Mouse (Mus musculus) liver, embryonic 14.5 days (tissue): ENCODE results near the gene Pih1d2. TPM values are rescaled to one million over a fixed set of nuclear protein-coding genes. Genes with fewer than 3 reads are reported as not detected.
"Not testable (repeated sequence)": the region's sequence is repeated elsewhere in the genome, so short reads cannot be mapped to it uniquely, and the experiment has no call there.

ENCODE experiments used
- ATAC-seq: fragments of 200-750 bp; cut with Nextera tagmentation; 2 replicates; pipeline ENCODE4 v1.8.0; 2017; ENCODE audit warnings: moderate number of reproducible peaks, mild to moderate bottlenecking, moderate library complexity; ENCODE audit not compliant: insufficient read depth
- DNase-seq, 3 experiments: peaks; one replicate each; pipeline ENCODE4 v3.0.0-alpha.2; 2012 to 2013; ENCODE audit warnings: low read depth in 3 of 3, low spot score in 3 of 3
- H3K27ac ChIP-seq: fragments of 300-500 bp; sonication (generic); 2 replicates; pipeline ENCODE4 v1.5.1; 2014; ENCODE audit warnings: moderate library complexity, mild to moderate bottlenecking, control low read depth, inconsistent platforms
- H3K27me3 ChIP-seq: fragments of 300-500 bp; sonication (generic); 2 replicates; pipeline ENCODE4 v1.6.1; 2014; ENCODE audit warnings: mild to moderate bottlenecking, low read length, moderate library complexity; ENCODE audit not compliant: control insufficient read depth, insufficient read depth
- H3K36me3 ChIP-seq: fragments of 300-500 bp; sonication (generic); replicated peaks from 2 replicates; pipeline ENCODE4 v1.6.1; 2014; ENCODE audit warnings: low read depth; ENCODE audit not compliant: control insufficient read depth, insufficient read depth
- H3K4me1 ChIP-seq, 2 experiments: fragments of 200-500 bp in 1 of 2; fragments of 300-500 bp in 1 of 2; sonication (generic) in 1 of 2; replicated peaks; 2 replicates each; pipeline ENCODE4 v1.6.1; 2012 to 2014; ENCODE audit warnings: antibody characterized with exemption in 1 of 2, inconsistent platforms in 1 of 2, low read length in 1 of 2; ENCODE audit not compliant: control insufficient read depth in 2 of 2, insufficient read depth in 2 of 2
- H3K4me2 ChIP-seq: fragments of 300-500 bp; sonication (generic); 2 replicates; pipeline ENCODE4 v1.6.1; 2014; ENCODE audit warnings: low read depth, mild to moderate bottlenecking, control low read depth, moderate library complexity
- H3K4me3 ChIP-seq, 2 experiments: fragments of 200-500 bp in 1 of 2; fragments of 300-500 bp in 1 of 2; sonication (generic) in 1 of 2; 2 replicates each; pipeline ENCODE4 v1.5.1; 2012 to 2014; ENCODE audit warnings: low read depth in 2 of 2, low read length in 2 of 2, mild to moderate bottlenecking in 2 of 2, control low read depth in 1 of 2, inconsistent platforms in 1 of 2, moderate library complexity in 1 of 2; ENCODE audit not compliant: insufficient read depth in 1 of 2
- H3K9ac ChIP-seq: fragments of 300-500 bp; sonication (generic); replicated peaks from 2 replicates; pipeline ENCODE4 v1.6.1; 2014; ENCODE audit warnings: mild to moderate bottlenecking, control low read depth, moderate library complexity
- H3K9me3 ChIP-seq: fragments of 300-500 bp; sonication (generic); 2 replicates; pipeline ENCODE4 v1.6.1; 2016; ENCODE audit warnings: low read length, mixed read lengths; ENCODE audit not compliant: control insufficient read depth
- CTCF ChIP-seq: IDR thresholded peaks from 2 replicates; pipeline ENCODE4 v1.5.1; 2016; ENCODE audit warnings: antibody characterized with exemption, low read depth, control low read depth
- EP300 ChIP-seq: IDR thresholded peaks from 2 replicates; pipeline ENCODE4 v1.6.1; 2016; ENCODE audit warnings: antibody characterized with exemption, low read depth
- WGBS: fragments of 180-500 bp; shearing (Covaris S2); extraction: QIAGEN DNeasy Blood & Tissue Kit; methylation state at CpG from one replicate; pipeline ENCODE4 v1.1.7; 2014; ENCODE audit not compliant: insufficient replicate concordance; 5-methylcytosine and 5-hydroxymethylcytosine counted together
- polyA plus RNA-seq, 2 experiments: library from polyadenylated mRNA; depleted of rRNA in 1 of 2; stranded (reverse) in 1 of 2; unstranded in 1 of 2; fragments of >200 nt; fragmentation: Nextera tagmentation in 1 of 2; extraction: Ambion mirVana in 1 of 2; gene quantifications; 2 replicates each; pipeline versions ENCODE4 v1.2.1 to v1.2.3; 2012 to 2014

Pih1d2 gene
- polyA plus RNA-seq, 2 experiments = 0.56 to 0.78 TPM

DNA sequence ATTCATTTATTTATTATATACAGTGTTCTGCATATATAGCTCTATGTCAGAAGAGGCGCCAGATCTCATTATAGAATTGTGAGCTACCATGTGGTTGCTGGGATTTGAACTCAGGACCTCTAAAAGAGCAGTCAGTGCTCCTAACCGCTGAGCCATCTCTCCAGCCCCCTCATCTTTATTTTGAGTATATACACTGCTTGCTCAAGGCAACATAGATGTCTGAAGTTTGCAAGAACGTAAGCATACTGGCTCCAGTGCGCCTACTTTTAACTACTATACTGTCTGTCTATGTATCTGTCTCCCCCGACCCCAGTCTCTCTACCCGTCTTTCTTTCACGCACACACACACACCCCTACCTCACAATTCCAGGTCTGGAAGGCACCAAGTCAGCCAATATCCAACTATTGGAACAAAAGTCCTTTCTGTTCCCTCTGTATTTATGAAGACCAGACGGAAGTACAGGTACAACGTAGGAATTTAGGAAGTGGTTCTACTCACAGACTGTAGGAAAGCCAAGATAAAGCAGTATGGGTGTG is 741 bp downstream of the Pih1d2 start:
- Histone ChIP-seq H3K9me3 (no peaks in the 10 kb centered on the region), H3K4me3 (peak overlapping the region; percentile 10 to 90; a peak in 2 of 4 replicates), H3K9ac (no peak overlapping the region), H3K27ac (no peak overlapping the region), H3K4me2 (peak overlapping the region; percentile 79), H3K4me1 (peaks cover 3% of the 10 kb centered on the region in 2 experiments; a peak in 3 of 4 replicates), H3K27me3 (no peaks in the 10 kb centered on the region), H3K36me3 (peaks cover 20% of the 10 kb centered on the region)
- ATAC-seq (no peak), DNase-seq (no peak)
- TF ChIP-seq CTCF (no peak), EP300 (no peak)
- WGBS = 55% methylated on average over 9 of the region's 9 CpGs

DNA sequence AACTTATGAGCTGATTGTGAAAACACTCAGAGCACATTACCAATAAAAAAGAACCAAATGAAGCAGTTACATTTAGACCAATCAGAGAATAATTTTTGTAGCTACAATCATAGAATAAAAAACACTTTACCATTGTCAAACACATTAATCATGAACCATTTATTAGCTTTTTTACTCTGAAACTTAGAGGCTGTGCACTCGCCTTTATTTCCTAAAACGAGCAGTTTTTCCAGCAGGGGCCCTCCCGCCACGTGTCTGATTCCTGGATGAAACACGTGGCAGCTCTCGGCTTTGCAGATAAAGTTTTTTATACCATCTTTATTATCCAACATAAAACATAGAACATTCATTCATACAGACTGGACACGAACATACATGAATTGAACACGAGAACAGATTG is 13.8 kb downstream of the Pih1d2 start:
- H3K27me3 ChIP-seq, H3K9me3 ChIP-seq, H3K4me3 ChIP-seq, H3K36me3 ChIP-seq, DNase-seq, H3K27ac ChIP-seq, H3K4me1 ChIP-seq, H3K4me2 ChIP-seq, ATAC-seq, H3K9ac ChIP-seq: not testable (repeated sequence)
- 73% methylated on average over 6 of the region's 8 CpGs for whole genome bisulfite sequencing

DNA sequence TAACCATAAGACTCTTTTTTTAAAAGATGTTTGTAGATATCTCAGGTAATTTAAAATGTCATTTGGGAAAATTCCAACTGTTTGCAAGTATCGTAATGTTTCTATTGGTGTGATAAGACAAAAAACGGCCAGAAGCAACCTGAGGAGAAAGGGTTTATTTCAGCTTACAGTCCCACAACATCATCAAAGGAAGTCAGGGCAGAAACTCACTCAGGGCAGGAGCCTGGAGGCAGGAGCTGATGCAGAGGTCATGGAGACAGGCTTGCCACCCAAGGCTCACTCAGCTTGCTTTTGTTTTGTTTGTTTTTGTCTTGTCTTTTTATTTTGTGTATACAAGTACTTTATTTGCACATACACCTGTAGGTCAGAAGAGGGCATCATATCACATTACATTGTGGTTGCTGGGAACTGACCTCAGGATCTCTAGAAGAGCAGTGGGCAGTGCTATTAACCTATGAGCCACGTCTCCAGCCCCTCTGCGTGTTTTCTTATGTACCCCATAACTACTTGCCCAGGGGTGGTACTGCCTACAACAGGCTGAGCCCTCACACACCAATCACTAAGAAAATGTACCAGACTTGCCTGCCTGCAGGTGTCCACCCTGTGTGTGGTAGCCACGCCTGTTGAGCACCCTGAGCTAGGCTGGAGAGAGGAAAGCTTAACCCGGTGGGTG is 15.0 kb downstream of the Pih1d2 start:
- Histone ChIP-seq H3K4me1 (no peaks in the 10 kb centered on the region; a peak in 1 of 4 replicates), H3K27me3 (no peaks in the 10 kb centered on the region), H3K9ac (no peak overlapping the region), H3K36me3 (peaks cover 13% of the 10 kb centered on the region), H3K4me3 (no peak overlapping the region), H3K27ac (no peak overlapping the region), H3K9me3 (no peaks in the 10 kb centered on the region), H3K4me2 (no peak overlapping the region)
- TF ChIP-seq CTCF = peak; percentile 15; the same call in 1 of the 2 replicates
- no peak for TF ChIP-seq EP300
- WGBS = 69% methylated on average over 6 of the region's 6 CpGs
- DNase-seq (no peak), ATAC-seq (no peak)

DNA sequence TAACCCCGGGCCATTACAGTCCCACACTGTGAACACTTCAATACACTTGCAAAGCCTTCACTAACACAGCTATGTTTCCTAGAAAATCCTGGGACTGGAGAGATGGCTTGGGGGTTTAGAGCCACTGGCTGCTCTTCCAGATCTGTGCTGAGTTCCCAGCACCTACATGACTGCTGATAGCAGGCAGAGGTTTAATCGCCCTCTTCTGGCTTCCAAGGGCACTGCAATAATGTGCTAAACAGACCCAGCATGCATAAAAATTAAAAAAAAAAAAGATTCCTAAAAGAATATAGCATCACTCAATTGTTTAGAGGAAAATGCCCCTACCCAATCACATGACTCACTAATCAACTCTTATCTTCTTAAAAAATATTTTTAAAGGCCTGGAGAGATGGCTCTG is 15.9 kb downstream of the Pih1d2 start:
- DNase-seq (no peak), ATAC-seq (no peak)
- WGBS = 46% methylated on average over 2 of the region's 2 CpGs
- Histone ChIP-seq H3K9ac (no peak overlapping the region), H3K4me2 (no peak overlapping the region), H3K27ac (no peak overlapping the region), H3K4me3 (no peak overlapping the region), H3K4me1 (no peaks in the 10 kb centered on the region; a peak in 1 of 4 replicates), H3K36me3 (peaks cover 15% of the 10 kb centered on the region), H3K9me3 (no peaks in the 10 kb centered on the region), H3K27me3 (no peaks in the 10 kb centered on the region)
- TF ChIP-seq CTCF = peak; percentile 56
- TF ChIP-seq EP300 = no peak

DNA sequence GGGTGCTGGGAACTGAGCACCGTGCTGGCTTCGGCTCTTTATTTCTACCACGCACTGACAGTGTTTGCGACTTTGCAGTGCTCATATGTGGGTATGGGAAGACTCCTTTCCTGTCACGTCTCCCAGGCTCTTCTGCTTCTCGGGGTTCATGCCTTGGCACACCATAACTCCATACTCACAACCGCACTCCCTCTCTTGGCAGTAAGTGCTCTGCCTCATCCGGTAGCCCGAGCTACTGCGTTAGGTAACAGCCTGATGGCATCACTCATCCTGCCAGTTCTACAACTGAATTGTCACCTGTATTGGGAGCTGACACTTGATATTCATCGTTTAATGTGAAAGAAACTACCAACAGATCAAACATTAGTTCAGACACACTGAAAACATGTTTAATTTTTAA is 17.1 kb downstream of the Pih1d2 start:
- 83% methylated on average over 11 of the region's 11 CpGs for WGBS
- Histone ChIP-seq H3K36me3 (peaks cover 15% of the 10 kb centered on the region), H3K27me3 (no peaks in the 10 kb centered on the region), H3K4me2 (no peak overlapping the region), H3K9me3 (no peaks in the 10 kb centered on the region), H3K9ac (no peak overlapping the region), H3K27ac (no peak overlapping the region), H3K4me1 (no peaks in the 10 kb centered on the region; a peak in 1 of 4 replicates), H3K4me3 (no peak overlapping the region)
- DNase-seq (no peak), ATAC-seq (no peak)
- TF ChIP-seq CTCF (no peak), EP300 (no peak)
